Mouse (Mus musculus) layer of hippocampus, postnatal 25 days (tissue): ENCODE data around the gene 1700029H14Rik. TPM values are rescaled to one million over a fixed set of nuclear protein-coding genes. Genes with fewer than 3 reads are reported as not detected.

Source experiments
- DNase-seq, 2 experiments: peaks; one replicate each; pipeline ENCODE4 v3.0.0; 2022; ENCODE audit warnings: mixed read lengths in 2 of 2, low spot score in 1 of 2; ENCODE audit errors: extremely low spot score in 1 of 2
- total RNA-seq, 2 experiments: library from RNA; stranded (reverse); gene quantifications; 2 replicates each; pipeline ENCODE4 v1.2.3; 2021

1700029H14Rik gene
- total RNA-seq, 2 experiments from 2014 or later = not detected

DNA sequence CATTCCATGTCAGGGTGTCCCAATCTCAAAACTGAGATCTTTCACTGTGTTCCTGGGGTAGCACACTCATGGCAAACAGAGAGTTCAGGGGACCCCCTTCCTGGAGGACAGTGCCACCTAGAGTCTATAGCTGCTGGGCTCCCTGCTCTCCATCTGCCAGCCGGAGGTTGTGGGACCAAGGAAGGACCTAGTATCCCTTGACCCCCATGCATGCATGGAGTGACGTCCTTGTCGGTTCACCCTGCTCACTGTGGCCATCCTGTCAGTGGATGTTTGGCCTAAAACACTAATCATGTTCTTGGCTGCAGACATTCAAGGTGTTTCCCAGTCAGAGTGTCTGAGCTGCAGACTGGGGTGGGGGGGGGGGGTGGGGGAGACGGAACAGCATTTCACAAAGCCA lies 14.0 kb downstream of the 1700029H14Rik start:
- DNase-seq = peak in 1 of 2 experiments; percentile 28

DNA sequence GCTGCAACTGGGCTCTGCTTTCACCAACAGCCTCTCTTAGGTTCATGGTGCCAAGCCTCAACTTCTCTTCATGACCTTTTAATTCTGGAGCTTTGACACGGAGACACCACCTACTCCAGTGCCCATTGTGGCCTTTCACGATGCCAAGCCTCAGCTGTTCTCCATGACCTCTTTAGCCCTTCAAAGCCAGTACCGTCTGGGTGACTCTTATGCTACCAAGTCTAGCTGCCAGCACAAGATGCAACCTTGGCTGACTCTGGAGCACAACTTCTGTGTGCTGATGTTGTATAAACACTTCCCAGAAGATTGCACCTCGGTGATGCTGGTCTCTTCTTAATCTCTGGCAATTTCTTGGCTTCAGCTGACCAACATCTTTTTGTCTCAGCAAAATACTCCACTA lies 15.8 kb downstream of the 1700029H14Rik start:
- no peak for DNase-seq

GRCm38 (mm10) chr8:13541526-13541925 lies 20.7 kb downstream of the 1700029H14Rik start:
- DNase-seq = no peak

DNA sequence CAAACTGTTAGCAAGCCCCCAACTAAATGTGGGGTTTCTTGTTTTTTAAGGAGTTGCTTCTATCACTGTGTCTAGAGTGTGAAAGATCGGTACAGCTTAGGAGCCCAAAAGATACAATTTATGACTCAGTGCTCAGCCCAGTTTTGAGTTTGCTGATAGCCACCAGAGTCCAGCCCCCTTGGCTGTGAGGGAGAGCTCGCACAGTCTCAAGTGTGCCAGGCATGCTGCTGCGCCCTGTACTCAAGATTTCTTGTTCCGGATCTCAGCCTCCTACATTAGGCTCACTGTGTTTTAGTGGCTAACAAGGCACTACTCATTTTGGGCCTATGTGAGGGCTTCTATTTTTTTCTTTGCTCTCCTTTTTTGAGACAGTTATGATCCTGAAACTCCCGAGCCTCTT lies 22.1 kb downstream of the 1700029H14Rik start:
- DNase-seq = no peak

- DNase-seq = peak; percentile 16 to 34
These were observed 23.4 kb downstream of the 1700029H14Rik start for GRCm38 (mm10) chr8:13538821-13539220.

DNA sequence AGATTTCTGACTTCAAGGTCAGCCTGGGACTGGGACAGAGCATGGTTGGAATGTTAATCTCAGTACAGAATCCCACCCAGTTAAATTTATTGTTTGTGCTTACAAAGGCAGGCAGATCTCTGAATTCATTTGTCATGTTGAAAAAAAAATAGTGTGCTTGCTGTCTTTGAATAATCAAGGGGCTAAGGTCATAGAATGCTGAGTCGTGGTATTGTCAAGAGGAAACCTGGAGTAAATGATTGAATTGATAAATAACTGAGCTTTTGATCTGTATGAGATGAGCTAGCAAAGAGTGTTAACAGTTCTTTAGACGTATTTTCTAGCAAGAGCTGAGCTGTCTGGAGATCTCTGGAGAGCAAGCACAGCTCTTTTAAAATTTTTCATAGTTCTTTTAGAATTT lies 25.2 kb downstream of the 1700029H14Rik start:
- no peak for DNase-seq

- DNase-seq = no peak
These were observed 29.1 kb downstream of the 1700029H14Rik start for GRCm38 (mm10) chr8:13533123-13533522.

GRCm38 (mm10) chr8:13531602-13532171 lies 30.6 kb downstream of the 1700029H14Rik start:
- no peak for DNase-seq

- DNase-seq = peak in 1 of 2 experiments; percentile 36
These were observed 31.3 kb downstream of the 1700029H14Rik start for GRCm38 (mm10) chr8:13530941-13531340.

GRCm38 (mm10) chr8:13530401-13530800 lies 31.9 kb downstream of the 1700029H14Rik start:
- no peak for DNase-seq

- DNase-seq = peak in 1 of 2 experiments; percentile 57
These were observed 32.4 kb downstream of the 1700029H14Rik start for GRCm38 (mm10) chr8:13529891-13530316.

GRCm38 (mm10) chr8:13529011-13529840 lies 33.0 kb downstream of the 1700029H14Rik start:
- DNase-seq = no peak

DNA sequence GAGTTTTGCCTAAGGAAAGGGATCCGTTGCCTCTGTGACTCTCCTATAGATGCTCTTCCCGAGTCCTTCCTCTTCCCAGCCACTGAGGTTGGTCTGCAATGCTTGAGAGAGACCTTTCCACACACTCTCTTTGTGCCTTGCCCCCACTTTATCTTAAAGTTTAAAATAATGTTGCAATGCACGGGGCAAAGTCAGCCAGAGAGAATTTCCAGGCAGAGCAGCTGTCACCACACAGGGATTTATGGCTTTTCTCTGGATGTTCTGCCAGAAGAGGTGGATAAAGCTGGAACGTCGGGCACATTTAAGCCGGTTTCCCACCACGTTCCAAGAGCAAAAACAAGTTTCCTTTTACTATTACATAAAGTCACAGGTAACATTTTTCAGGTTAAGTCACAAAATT lies 40.9 kb downstream of the 1700029H14Rik start:
- no peak for DNase-seq

DNA sequence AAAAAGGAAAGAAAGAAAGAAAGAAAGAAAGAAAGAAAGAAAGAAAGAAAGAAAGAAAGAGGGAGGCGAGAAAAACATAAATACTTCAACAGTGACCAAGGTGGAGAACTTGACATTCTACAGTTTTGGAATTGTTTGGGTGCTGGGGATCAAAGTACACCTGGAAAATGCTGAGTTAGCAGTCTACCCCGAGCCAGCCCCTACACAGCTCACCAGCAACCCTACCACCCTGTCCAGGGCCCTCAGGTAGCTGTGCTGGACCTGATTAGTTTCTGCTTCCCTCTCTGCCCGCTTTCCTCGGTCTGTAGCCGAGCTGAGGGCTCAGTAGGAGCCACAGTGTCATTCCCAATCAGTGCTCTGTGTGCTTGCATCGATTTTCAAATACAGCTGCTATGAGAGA lies 41.9 kb downstream of the 1700029H14Rik start:
- DNase-seq = no peak

- DNase-seq = no peak
These were observed 42.8 kb downstream of the 1700029H14Rik start for GRCm38 (mm10) chr8:13519503-13519902.

DNA sequence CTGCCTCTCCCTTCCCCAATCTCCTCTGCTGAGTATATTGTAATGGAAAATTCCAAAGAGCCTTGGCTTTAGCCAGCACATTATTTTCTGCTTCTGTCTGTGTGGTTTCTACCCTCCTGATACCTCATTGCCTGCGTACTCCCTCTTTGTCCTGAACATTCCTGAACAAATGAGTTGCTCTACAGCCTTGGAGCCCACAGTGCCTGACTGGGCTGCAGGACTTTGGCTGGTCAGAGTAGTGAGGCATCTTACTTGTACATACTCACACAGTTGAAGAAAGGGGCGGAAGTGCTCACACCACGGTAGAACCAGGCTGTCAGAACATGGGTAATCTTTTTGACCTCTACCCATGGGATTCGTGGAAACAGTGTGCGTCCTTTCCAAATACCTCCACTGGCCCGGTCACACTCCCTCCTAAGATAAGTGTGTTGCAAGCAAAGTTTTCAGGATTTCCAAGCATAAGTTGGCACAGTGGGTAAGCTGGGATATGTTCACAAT lies 44.9 kb downstream of the 1700029H14Rik start:
- DNase-seq = no peak

DNA sequence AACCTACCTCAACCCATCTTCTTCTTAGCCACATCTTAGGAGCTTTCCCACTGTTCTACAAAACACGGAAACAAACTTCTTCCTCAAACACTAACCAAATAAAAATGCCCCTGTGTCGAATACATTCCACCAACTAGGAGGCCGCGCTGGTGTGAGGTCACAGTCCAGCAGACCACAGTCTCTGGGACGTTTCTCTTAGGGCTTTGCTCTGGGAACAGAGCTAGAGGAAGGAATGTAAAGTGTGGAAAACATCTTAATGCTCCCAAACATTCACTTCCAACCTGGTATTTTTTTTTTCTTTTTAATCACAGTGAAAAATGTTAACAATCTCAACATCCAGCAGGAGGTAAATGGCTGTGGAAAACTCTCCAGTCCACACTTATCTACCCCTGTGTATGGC lies 45.5 kb downstream of the 1700029H14Rik start:
- no peak for DNase-seq

DNA sequence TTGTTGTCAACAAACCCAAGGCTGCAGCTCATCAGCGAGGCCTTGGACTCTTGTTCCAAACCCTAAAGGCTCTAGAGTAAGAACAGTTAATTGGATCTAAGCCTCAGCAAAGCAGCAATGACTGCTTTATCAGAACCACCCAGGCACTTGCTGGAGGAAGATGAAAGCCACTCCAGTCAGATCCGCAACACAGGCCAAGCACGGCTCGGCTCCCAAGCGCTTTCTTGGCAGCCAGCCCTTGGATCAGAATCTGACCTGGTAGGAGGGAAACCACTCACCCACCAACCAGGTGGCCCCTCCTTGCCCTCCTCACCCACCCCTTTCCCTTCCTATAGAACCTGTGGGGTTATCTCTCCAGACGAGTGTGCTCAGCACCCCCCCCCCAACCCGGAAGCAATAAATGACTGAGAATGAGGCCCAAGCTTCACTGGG lies 46.2 kb downstream of the 1700029H14Rik start:
- DNase-seq = no peak

GRCm38 (mm10) chr8:13513556-13514370 lies 48.5 kb downstream of the 1700029H14Rik start:
- DNase-seq = no peak

- DNase-seq = no peak
These were observed 49.6 kb downstream of the 1700029H14Rik start for GRCm38 (mm10) chr8:13512677-13513076.

DNA sequence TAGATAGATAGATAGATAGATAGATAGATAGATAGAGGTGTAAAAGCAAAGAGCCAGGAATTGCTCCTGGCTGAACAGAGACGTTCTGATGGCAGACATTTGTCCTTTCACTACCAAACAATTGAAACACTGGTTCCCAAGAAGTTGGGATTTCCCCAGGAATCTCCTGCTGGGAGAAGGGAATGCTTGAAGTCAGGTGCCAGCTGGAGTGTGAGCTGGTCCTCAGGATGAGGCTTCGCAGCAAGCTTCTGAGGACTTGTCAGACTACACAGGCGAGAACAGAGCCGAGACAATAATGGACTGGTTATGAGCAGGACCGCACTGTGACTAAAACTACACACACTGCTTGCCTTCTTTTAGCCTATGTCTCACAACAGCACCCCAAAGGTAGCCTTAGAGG lies 50.2 kb downstream of the 1700029H14Rik start:
- DNase-seq = no peak
